Mouse (Mus musculus) CD4-positive naive resting alpha-beta T cell, adult 76 days (primary cell): ENCODE data around the gene Psd. TPM values are rescaled to one million over a fixed set of nuclear protein-coding genes. Genes with fewer than 3 reads are reported as not detected.

Experiments
- total RNA-seq: library from RNA; stranded (reverse); gene quantifications from one replicate; pipeline ENCODE4 v1.2.4, GENCODE M21; 2023

The Psd gene
- 0.21 TPM for total RNA-seq

DNA sequence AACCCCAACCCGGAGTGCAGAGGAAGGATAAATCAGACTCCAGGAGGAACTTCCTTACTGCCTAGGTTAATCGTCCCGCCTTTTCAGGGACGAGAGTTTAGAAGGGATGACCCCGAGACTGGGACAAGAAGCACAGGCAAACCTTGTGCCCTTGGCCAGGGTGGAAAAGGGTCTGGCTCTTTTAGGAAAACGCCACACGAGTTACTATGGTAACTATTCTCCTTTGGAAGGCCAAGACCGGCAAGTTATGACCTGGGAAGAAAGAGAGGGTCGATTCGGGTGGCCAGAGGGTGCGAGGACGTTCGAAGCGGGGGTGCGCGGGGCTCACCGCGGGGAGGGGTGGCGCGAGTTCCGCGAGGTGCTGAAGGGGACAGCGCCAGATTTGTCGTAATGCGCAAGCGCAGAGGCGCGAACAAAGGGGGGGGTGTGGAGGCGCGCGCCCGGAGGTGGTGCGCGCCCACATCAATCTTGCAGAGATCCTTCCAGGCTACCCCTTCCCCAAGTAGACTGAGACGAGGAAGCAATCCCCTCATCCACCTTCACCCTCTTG is at the start of gene Psd:
Gene Psd (minus strand): TSS at position 401 of the 550 bp plus-strand sequence.

DNA sequence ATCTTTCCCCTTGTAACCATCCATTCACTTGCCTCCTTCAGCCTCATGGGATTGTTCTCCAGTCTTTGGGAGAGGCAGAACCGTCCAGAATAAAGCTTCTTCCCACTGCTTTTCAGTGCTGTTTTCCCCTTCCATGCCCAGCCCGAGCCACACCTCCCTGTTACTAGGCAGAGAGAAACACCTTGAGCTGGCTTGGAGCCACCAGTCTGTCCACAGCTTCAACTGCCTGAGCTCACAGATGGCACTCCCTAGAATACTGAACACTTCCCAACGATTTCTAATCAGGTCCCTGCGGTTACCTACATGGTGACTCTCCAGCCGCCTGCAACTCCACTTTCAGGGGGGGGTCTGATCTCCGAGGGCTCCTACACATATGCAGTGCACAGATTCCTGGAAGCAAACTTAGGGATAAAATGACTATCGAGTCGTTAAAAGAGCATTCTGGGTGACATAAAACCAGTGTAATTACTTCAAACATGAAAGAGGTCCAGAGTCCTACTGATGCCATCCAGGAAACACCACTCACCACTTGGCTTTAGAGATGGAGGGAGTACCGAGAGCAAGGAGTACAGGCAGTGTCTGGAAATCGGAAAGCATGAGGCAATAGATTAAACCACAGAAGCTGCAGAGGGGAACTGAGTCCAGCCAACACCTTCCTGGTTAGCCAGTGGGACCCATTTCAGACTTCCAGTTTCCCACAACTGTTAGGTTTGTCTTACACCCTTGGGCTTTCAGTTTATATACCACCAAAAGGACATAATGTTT is 23.4 kb upstream of the Psd start, which contains the start of gene 2310034G01Rik:
Gene 2310034G01Rik (minus strand): TSS at position 135 of the 765 bp plus-strand sequence.

GRCm38 (mm10) chr19:46338331-46338936 is 11.5 kb upstream of the Psd start, which contains the start of gene Cuedc2:
Gene Cuedc2 (minus strand): TSS chr19:46338702.

DNA sequence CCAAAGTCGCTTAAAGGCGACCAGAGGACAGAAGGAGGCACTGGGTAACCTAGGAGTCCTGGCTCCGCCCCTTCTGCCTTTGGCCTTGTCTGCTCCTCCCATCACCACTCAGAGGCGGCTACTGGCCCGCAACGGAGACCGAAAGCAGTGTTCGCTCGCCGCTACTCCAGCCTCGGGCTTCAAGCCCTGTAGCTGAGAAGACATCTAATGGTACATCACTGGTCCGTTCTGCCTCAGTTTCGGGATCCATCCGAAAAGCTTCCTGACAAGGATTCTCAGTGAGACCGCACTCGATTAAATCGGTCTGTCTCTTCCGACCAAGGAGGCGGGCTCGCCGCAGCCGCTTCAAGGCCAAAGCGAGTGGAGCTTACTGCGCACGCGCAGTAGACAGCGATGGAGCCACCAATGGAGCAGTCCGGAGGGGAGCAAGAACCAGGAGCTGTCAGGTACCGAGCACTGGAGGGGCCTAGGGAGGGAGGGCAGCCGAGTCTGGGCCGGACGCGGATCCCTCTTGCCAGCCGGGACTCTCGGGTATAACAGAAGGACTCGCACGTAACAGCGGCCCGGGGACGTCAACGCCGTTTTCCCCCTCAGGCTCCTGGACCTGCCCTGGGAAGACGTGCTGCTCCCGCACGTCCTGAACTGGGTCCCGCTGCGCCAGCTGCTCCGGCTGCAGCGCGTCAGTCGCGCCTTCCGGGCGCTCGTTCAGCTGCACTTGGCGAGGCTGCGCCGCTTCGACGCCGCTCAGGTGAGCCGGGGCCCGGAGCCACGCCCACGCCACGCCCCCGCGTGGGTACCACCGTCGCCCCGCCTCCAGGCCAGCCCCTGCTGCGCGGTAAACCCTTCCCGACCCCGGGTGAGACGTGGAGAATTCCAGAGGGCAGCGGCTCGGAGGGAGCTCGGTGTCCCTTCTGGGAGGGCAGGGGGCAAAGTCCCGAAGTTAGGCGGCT is 1.4 kb upstream of the Psd start, which contains the start of gene Fbxl15:
Gene Fbxl15 (plus strand): TSS at position 104 of the 950 bp plus-strand sequence.

DNA sequence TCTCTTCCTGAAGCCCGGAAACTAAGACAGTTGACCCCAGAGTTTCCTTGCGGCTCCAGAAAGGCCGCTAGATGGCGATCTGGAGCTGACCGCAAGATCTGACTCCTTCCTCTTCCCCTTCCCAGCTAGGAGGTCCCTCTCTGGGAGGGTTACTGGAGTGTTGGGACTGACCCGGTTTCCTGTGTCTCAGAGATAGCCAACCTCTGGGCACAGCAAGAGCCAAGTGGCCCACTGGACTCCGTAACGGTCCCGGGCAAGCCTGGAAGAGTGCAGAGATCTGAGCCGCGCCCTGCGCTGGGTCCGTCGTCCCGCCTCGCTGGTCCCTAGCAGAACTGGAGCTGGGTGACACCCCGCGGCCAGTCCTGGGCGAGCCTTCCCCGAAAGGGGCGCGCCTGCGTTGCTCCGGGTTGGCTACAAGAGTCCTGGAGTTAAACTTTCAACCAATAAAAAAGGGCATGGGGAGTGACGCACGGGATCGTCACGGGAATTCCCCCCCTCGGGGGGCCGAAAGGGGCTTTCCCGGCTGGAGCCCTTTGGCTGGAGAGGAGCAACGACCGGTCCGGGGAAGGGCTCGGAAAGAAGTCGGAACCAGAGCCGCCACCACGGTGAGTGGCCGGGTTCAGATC is 22.6 kb downstream of the Psd start, which contains the start of gene Nfkb2:
Gene Nfkb2 (plus strand): TSS at position 105 of the 626 bp plus-strand sequence.

Other genes starting within 250 kb of the Psd start
- gene Elovl3, start 195.3 kb downstream of the Psd start, total RNA-seq, result not detected
- not detected for gene Pitx3, start 178.8 kb downstream of the Psd start, total RNA-seq
- 97.0 TPM for gene Gbf1, start 174.6 kb downstream of the Psd start, total RNA-seq
- gene Nfkb2, start 22.8 kb downstream of the Psd start, total RNA-seq, result 98.9 TPM
- 4.1 TPM for gene Fbxl15, start 1.0 kb upstream of the Psd start, total RNA-seq
- 23.6 TPM for gene Cuedc2, start 11.5 kb upstream of the Psd start, total RNA-seq
- 4.6 TPM for gene Mfsd13a, start 14.0 kb upstream of the Psd start, total RNA-seq
- not detected for gene 2310034G01Rik, start 23.1 kb upstream of the Psd start, total RNA-seq
- 107 TPM for gene Actr1a, start 68.6 kb upstream of the Psd start, total RNA-seq
- 42.5 TPM for gene Sufu, start 69.7 kb upstream of the Psd start, total RNA-seq
- gene Trim8, start 174.5 kb upstream of the Psd start, total RNA-seq, result 44.5 TPM
- gene Arl3, start 246.0 kb upstream of the Psd start, total RNA-seq, result 8.0 TPM
- gene Sfxn2, start 246.2 kb upstream of the Psd start, total RNA-seq, result 12.8 TPM